Comparison of ENCODE assay signal across 8 mouse cellular contexts in genomic region chr15:79940932-79941331, GRCm38 (mm10). TPM values are rescaled to one million over a fixed set of nuclear protein-coding genes. Genes with fewer than 3 reads are reported as not detected.
DNase-seq lines count a peak whose midpoint lies in the region; ATAC-seq and TF ChIP-seq lines count a peak whose summit lies in the region.

No protein-coding gene starts in this region.

- no peak for ATAC-seq in hindbrain, embryonic 14.5 days (ENCODE audit: low FRiP score)

- H3K4me1 ChIP-seq in hindbrain, embryonic 14.5 days (replicated peaks; ENCODE audit: control insufficient read depth, insufficient read depth, low read length): no peaks in the 10 kb centered on the region
- H3K4me1 ChIP-seq in hindbrain, embryonic 10.5 days (replicated peaks): no peaks in the 10 kb centered on the region
- H3K4me1 ChIP-seq in ES-Bruce4 (ENCODE audit: control insufficient read depth, insufficient read depth, low read length): peaks cover 3% of the 10 kb centered on the region

- no peaks in the 10 kb centered on the region for H3K9me3 ChIP-seq in hindbrain, embryonic 14.5 days (ENCODE audit: control insufficient read depth, low read length)
- no peaks in the 10 kb centered on the region for H3K9me3 ChIP-seq in hindbrain, embryonic 10.5 days
- H3K9me3 ChIP-seq in ES-Bruce4 (replicated peaks; ENCODE audit: control insufficient read depth, insufficient read depth, low read length, poor library complexity, severe bottlenecking): no peaks in the 10 kb centered on the region

- no peak overlapping the region for H3K4me3 ChIP-seq in hindbrain, embryonic 14.5 days (replicated peaks; ENCODE audit: low read length)
- no peak overlapping the region for H3K4me3 ChIP-seq in hindbrain, embryonic 10.5 days
- no peak overlapping the region for H3K4me3 ChIP-seq in ES-Bruce4 (ENCODE audit: low read depth, low read length)

- WGBS in hindbrain, embryonic 14.5 days: 25% methylated on average over 8 of the region's 8 CpGs
- 27% methylated on average over 8 of the region's 8 CpGs for WGBS in hindbrain, embryonic 10.5 days

- TF ChIP-seq EP300 in ES-Bruce4 (IDR thresholded peaks at IDR 0.05; ENCODE audit: insufficient read depth, low read depth, low read length): no peak

- no peak overlapping the region for H3K27ac ChIP-seq in hindbrain, embryonic 14.5 days
- H3K27ac ChIP-seq in hindbrain, embryonic 10.5 days: no peak overlapping the region
- H3K27ac ChIP-seq in ES-Bruce4 (ENCODE audit: insufficient read depth, low read length): peak overlapping the region; percentile 71

- H3K4me2 ChIP-seq in hindbrain, embryonic 14.5 days (replicated peaks): no peak overlapping the region

- DNase-seq in hindbrain, embryonic 14.5 days (ENCODE audit: low spot score): peak; percentile 65
- no peak for DNase-seq in hindbrain, embryonic 10.5 days (ENCODE audit: low spot score)
- DNase-seq in A20 (ENCODE audit: low read depth, low spot score): peak; percentile 70
- DNase-seq in cerebellum, postnatal 36 days: peak; percentile 32 to 41
- DNase-seq in lung, postnatal 36 days: peak; percentile 72
- DNase-seq in layer of hippocampus, adult 8-10 months (ENCODE audit: low spot score in 2 of 2): no peak
- DNase-seq in urinary bladder, adult 18-20 months (ENCODE audit: low spot score in 2 of 2): no peak

- H3K36me3 ChIP-seq in hindbrain, embryonic 14.5 days (replicated peaks; ENCODE audit: control insufficient read depth, insufficient read depth): no peaks in the 10 kb centered on the region
- H3K36me3 ChIP-seq in hindbrain, embryonic 10.5 days: no peaks in the 10 kb centered on the region
- no peaks in the 10 kb centered on the region for H3K36me3 ChIP-seq in ES-Bruce4 (ENCODE audit: control insufficient read depth, insufficient read depth, low read length, poor library complexity, severe bottlenecking)

- peak; percentile 82 for TF ChIP-seq CTCF in ES-Bruce4 (IDR thresholded peaks at IDR 0.05; ENCODE audit: low read depth, low read length)

- TF ChIP-seq POLR2A in ES-Bruce4 (IDR thresholded peaks at IDR 0.05; ENCODE audit: insufficient read depth, low read length): no peak

- H3K9ac ChIP-seq in hindbrain, embryonic 14.5 days: no peak overlapping the region
- no peak overlapping the region for H3K9ac ChIP-seq in ES-Bruce4 (ENCODE audit: low read depth, poor library complexity, severe bottlenecking)

- H3K27me3 ChIP-seq in hindbrain, embryonic 14.5 days (ENCODE audit: control insufficient read depth, insufficient read depth, low read length): no peaks in the 10 kb centered on the region
- H3K27me3 ChIP-seq in hindbrain, embryonic 10.5 days (ENCODE audit: insufficient read depth, poor library complexity, severe bottlenecking): 0 out of 2 replicates have a peak, but pooled peaks cover 6% of the 10 kb centered on the region
- no peaks in the 10 kb centered on the region for H3K27me3 ChIP-seq in ES-Bruce4 (ENCODE audit: control insufficient read depth, insufficient read depth, low read length, poor library complexity, severe bottlenecking)

RNA-seq across cellular contexts. Expression of gene Cbx7, which starts 30.0 kb away (rescaled TPM):
- 3.2 and 4.0 TPM in 2 replicates for polyA plus RNA-seq in hindbrain, embryonic 14.5 days (2014; fragmentation: Nextera tagmentation; extraction: Ambion mirVana)
- 2.4 and 2.9 TPM in 2 replicates for polyA plus RNA-seq in hindbrain, embryonic 10.5 days (2016; fragmentation: Nextera tagmentation; extraction: Ambion mirVana)
- 111 and 112 TPM in 2 replicates for polyA plus RNA-seq in ES-Bruce4 (2011; ENCODE audit: insufficient read depth, insufficient read length, low read depth, missing spikeins)
- total RNA-seq in layer of hippocampus, adult 8-10 months (2022): 10 to 100 TPM; 46.0 to 62.9 (median 52.2) TPM

RNA-seq across cellular contexts. Expression of gene Apobec3, which starts 49.5 kb away (rescaled TPM):
- 4.9 and 5.1 TPM in 2 replicates for polyA plus RNA-seq in hindbrain, embryonic 14.5 days (2014; fragmentation: Nextera tagmentation; extraction: Ambion mirVana)
- polyA plus RNA-seq in hindbrain, embryonic 10.5 days (2016; fragmentation: Nextera tagmentation; extraction: Ambion mirVana): 6.9 and 9.0 TPM in 2 replicates
- 98.9 and 114 TPM in 2 replicates for polyA plus RNA-seq in ES-Bruce4 (2011; ENCODE audit: insufficient read depth, insufficient read length, low read depth, missing spikeins)
- total RNA-seq in layer of hippocampus, adult 8-10 months (2022): 10 to 100 TPM in 2 of 4 experiments, 1 to 10 TPM in 2; 5.3 to 11.9 (median 8.3) TPM

Comparison
In these comparisons a context has a peak if more than half of its experiments do, and no peak if none do; other contexts are left out.
1. DNase-seq: peak in hindbrain, embryonic 14.5 days (single experiment), A20 (single experiment), cerebellum, postnatal 36 days (2 of 2) and lung, postnatal 36 days (single experiment); none in hindbrain, embryonic 10.5 days (single experiment), layer of hippocampus, adult 8-10 months (0 of 2) and urinary bladder, adult 18-20 months (0 of 2).
2. RNA of gene Cbx7, which starts 30.0 kb away (polyA plus RNA-seq): 111 to 112 TPM in ES-Bruce4; 3.2 to 4.0 TPM in hindbrain, embryonic 14.5 days and 2.4 to 2.9 TPM in hindbrain, embryonic 10.5 days; every median in the first group is over 10 times any median in the second.